Mouse (Mus musculus) neural tube, embryonic 14.5 days (tissue): Measurements from ENCODE around the gene Hmga1. TPM values are rescaled to one million over a fixed set of nuclear protein-coding genes. Genes with fewer than 3 reads are reported as not detected.

ENCODE experiments used
- ATAC-seq: fragments of 200-750 bp; cut with Nextera tagmentation; 2 replicates; pipeline ENCODE4 v1.8.0; 2017; ENCODE audit warnings: low read depth, mild to moderate bottlenecking, moderate TSS enrichment, moderate library complexity
- H3K27ac ChIP-seq: fragments of 300-500 bp; sonication (generic); 2 replicates; pipeline ENCODE4 v1.5.1; 2014; ENCODE audit warnings: low read depth, mild to moderate bottlenecking, control low read depth, low read length, moderate library complexity, mixed read lengths
- H3K27me3 ChIP-seq: fragments of 300-500 bp; sonication (generic); 2 replicates; pipeline ENCODE4 v1.6.1; 2014; ENCODE audit warnings: low read length; ENCODE audit not compliant: control insufficient read depth, insufficient read depth
- H3K36me3 ChIP-seq: fragments of 300-500 bp; sonication (generic); 2 replicates; pipeline ENCODE4 v1.6.1; 2014; ENCODE audit warnings: low read length, mixed read lengths; ENCODE audit not compliant: control insufficient read depth, insufficient read depth
- H3K4me1 ChIP-seq: fragments of 300-500 bp; sonication (generic); 2 replicates; pipeline ENCODE4 v1.6.1; 2014; ENCODE audit warnings: low read length; ENCODE audit not compliant: control insufficient read depth, insufficient read depth
- H3K4me2 ChIP-seq: fragments of 300-500 bp; sonication (generic); 2 replicates; pipeline ENCODE4 v1.6.1; 2014; ENCODE audit warnings: mild to moderate bottlenecking, low read depth, low read length, control low read depth
- H3K4me3 ChIP-seq: fragments of 300-500 bp; sonication (generic); 2 replicates; pipeline ENCODE4 v1.5.1; 2014; ENCODE audit warnings: low read depth, low read length, control low read depth, mixed read lengths
- H3K9ac ChIP-seq: fragments of 300-500 bp; sonication (generic); replicated peaks from 2 replicates; pipeline ENCODE4 v1.6.1; 2014; ENCODE audit warnings: low read depth, mild to moderate bottlenecking, control low read depth, low read length, mixed read lengths
- H3K9me3 ChIP-seq: fragments of 300-500 bp; sonication (generic); 2 replicates; pipeline ENCODE4 v1.6.1; 2016; ENCODE audit warnings: low read length; ENCODE audit not compliant: control insufficient read depth
- WGBS: fragments of 180-500 bp; shearing (Covaris S2); extraction: QIAGEN DNeasy Blood & Tissue Kit; methylation state at CpG from one replicate; pipeline ENCODE4 v1.1.7; 2014; 5-methylcytosine and 5-hydroxymethylcytosine counted together
- polyA plus RNA-seq: library from polyadenylated mRNA; unstranded; fragments of >200 nt; fragmentation: Nextera tagmentation; extraction: Ambion mirVana; gene quantifications from 2 replicates; pipeline ENCODE4 v1.2.1, GENCODE M21; 2014

Hmga1 gene
- polyA plus RNA-seq, 1 experiment from 2014 or later: 141 TPM

- Histone ChIP-seq H3K9ac (peak overlapping the region; percentile 73), H3K4me2 (peak overlapping the region; percentile 99), H3K27me3 (peaks cover 15% of the 10 kb centered on the region; the same call in 1 of the 2 replicates), H3K36me3 (no peaks in the 10 kb centered on the region), H3K4me1 (peaks cover 18% of the 10 kb centered on the region; the same call in 1 of the 2 replicates), H3K9me3 (no peaks in the 10 kb centered on the region), H3K4me3 (peak overlapping the region; percentile 57), H3K27ac (no peak overlapping the region)
- WGBS: under 1% methylated on average over 60 of the region's 64 CpGs
- ATAC-seq: peak; percentile 23
Observed at GRCm38 (mm10) chr17:27511865-27512618, 44.3 kb upstream of the Hmga1 start.

GRCm38 (mm10) chr17:27512619-27513161, 43.6 kb upstream of the Hmga1 start:
- H3K4me3 ChIP-seq: peak overlapping the region; percentile 57
- no peaks in the 10 kb centered on the region for H3K36me3 ChIP-seq
- no peak overlapping the region for H3K27ac ChIP-seq
- peak overlapping the region; percentile 73 for H3K9ac ChIP-seq
- H3K4me1 ChIP-seq: peaks cover 18% of the 10 kb centered on the region; the same call in 1 of the 2 replicates
- ATAC-seq: peak; percentile 9; the same call in 1 of the 2 replicates
- 2% methylated on average over 40 of the region's 78 CpGs for WGBS
- H3K4me2 ChIP-seq: peak overlapping the region; percentile 99
- H3K9me3 ChIP-seq: no peaks in the 10 kb centered on the region
- H3K27me3 ChIP-seq: peaks cover 15% of the 10 kb centered on the region; the same call in 1 of the 2 replicates

DNA sequence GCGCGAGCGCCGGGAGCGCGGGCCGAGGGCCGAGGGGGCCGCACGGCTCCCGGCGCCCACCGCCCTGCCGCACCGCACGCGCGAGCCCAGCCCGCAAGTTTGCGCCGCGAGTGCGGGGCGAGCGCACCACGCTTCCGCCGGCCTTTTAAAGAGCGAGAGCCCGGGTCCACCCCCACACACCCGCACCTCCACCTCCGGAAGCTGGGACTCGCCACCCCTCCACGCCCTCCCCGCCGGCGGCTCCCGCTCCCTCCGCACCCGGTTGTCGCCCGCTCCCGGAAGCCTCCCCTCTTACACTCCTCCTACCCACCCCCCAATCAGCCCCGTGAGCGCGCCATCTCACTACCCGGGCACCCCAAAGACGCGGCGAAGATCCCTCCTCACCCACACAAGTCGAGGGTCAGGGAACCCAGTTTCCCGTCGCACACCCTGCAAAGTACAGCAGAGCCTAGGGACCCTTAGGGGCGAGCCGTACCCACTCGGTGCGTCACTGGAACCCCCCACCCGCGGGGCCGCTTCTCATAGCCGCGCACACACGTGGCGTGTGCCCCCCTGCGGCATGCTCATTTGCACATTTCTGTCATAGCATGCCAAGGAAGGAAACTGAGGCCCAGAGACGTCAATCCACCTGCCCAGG, 42.9 kb upstream of the Hmga1 start:
- Histone ChIP-seq H3K9ac (peak overlapping the region; percentile 73), H3K27ac (no peak overlapping the region), H3K4me1 (peaks cover 18% of the 10 kb centered on the region; the same call in 1 of the 2 replicates), H3K4me3 (peak overlapping the region; percentile 57), H3K4me2 (peak overlapping the region; percentile 99), H3K36me3 (no peaks in the 10 kb centered on the region), H3K27me3 (peaks cover 15% of the 10 kb centered on the region; the same call in 1 of the 2 replicates), H3K9me3 (no peaks in the 10 kb centered on the region)
- ATAC-seq: peak; percentile 29; the same call in 1 of the 2 replicates
- under 1% methylated on average over 54 of the region's 66 CpGs for WGBS

DNA sequence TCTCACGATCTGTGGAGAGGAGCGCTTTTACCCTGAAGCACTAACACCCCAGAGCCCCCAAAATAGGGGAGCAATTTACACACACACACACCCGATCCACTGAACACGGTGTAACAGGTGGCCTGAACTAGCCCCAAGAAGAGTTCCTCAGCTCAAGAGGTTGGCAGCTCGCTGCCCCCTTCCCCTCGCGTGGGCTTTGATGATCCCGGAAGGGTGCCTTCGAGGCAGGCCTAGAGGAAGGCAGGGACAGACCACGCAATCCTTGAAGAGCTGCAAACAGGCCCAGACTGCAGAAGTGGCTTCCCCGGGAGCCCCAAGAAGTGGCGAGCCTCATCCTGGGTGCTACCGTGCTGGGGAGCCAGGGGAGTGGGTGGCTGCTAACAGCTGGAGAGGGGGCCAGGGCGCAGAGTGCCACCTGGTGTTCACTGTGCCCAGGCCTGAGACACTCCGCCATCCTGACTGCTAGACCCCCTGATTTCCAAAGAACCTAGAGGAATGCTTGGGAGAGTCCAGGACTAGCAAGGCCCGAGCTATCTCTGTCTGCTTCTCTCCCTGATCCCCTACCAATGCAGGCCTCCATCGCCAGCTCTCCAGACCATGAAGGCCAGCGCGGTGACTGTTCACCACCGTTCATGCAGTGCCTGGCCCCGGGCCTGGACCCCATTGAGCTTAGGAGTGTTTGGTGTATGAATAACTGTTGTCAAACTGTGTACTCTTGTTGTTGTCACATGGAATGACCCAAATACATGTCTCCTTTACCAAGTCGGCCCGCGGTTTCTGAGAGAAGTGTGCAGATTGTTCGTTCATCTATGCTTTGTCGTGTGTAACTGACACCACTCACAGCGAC, 42.2 kb upstream of the Hmga1 start:
- H3K4me1 ChIP-seq: peaks cover 19% of the 10 kb centered on the region; the same call in 1 of the 2 replicates
- peak; percentile 18; the same call in 1 of the 2 replicates for ATAC-seq

GRCm38 (mm10) chr17:27518296-27518695, 38.0 kb upstream of the Hmga1 start:
- H3K27ac ChIP-seq: no peak overlapping the region
- H3K36me3 ChIP-seq: no peaks in the 10 kb centered on the region
- H3K4me1 ChIP-seq: peaks cover 12% of the 10 kb centered on the region; the same call in 1 of the 2 replicates
- H3K9me3 ChIP-seq: no peaks in the 10 kb centered on the region
- ATAC-seq: no peak
- WGBS: 19% methylated on average over 8 of the region's 9 CpGs
- no peak overlapping the region for H3K9ac ChIP-seq
- H3K4me3 ChIP-seq: no peak overlapping the region
- no peak overlapping the region for H3K4me2 ChIP-seq
- peaks cover 7% of the 10 kb centered on the region; the same call in 1 of the 2 replicates for H3K27me3 ChIP-seq

More for the DNA sequence above, 42.2 kb upstream of the Hmga1 start:
- Histone ChIP-seq H3K36me3 (no peaks in the 10 kb centered on the region), H3K27me3 (peaks cover 15% of the 10 kb centered on the region; the same call in 1 of the 2 replicates), H3K9ac (0 out of 2 replicates have a peak overlapping the region, but pooled peaks have one; percentile 73), H3K4me2 (peak overlapping the region; percentile 99), H3K27ac (no peak overlapping the region), H3K9me3 (no peaks in the 10 kb centered on the region), H3K4me3 (peak overlapping the region; percentile 57)
- WGBS: 31% methylated on average over 27 of the region's 27 CpGs

- Histone ChIP-seq H3K9ac (no peak overlapping the region), H3K27me3 (peaks cover 7% of the 10 kb centered on the region; the same call in 1 of the 2 replicates), H3K4me1 (peaks cover 7% of the 10 kb centered on the region; the same call in 1 of the 2 replicates), H3K36me3 (no peaks in the 10 kb centered on the region), H3K27ac (no peak overlapping the region), H3K9me3 (no peaks in the 10 kb centered on the region), H3K4me3 (no peak overlapping the region), H3K4me2 (no peak overlapping the region)
- no peak for ATAC-seq
- WGBS: 26% methylated on average over 15 of the region's 15 CpGs
Observed at GRCm38 (mm10) chr17:27518700-27519595, 37.3 kb upstream of the Hmga1 start.

DNA sequence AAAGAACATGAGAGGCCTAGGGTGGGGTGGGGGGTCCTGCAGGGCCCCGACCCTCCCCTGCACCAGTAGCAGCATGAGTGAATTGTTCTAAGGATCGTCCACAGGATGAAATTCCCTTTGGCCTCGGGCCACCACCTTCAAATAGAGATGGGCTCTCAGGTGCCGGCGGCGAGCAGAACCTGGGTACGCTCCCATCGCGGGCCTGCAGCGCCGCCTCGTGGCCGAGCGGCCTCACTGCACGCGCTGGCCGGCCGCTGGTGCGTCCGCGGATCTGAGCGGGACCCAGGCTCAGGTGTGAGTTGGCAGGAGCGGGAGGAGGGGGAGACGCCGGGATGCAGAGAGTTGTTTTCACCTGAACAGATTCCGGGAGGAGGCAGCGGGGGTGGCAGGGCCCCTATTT, 35.7 kb upstream of the Hmga1 start:
- no peaks in the 10 kb centered on the region for H3K9me3 ChIP-seq

More for the DNA sequence above, 35.7 kb upstream of the Hmga1 start:
- 0 out of 2 replicates have a peak overlapping the region, but pooled peaks have one; percentile 21 for H3K9ac ChIP-seq
- H3K4me1 ChIP-seq: peaks cover 4% of the 10 kb centered on the region; the same call in 1 of the 2 replicates
- H3K27ac ChIP-seq: no peak overlapping the region
- no peak overlapping the region for H3K4me3 ChIP-seq
- 2% methylated on average over 27 of the region's 27 CpGs for WGBS
- peaks cover 3% of the 10 kb centered on the region; the same call in 1 of the 2 replicates for H3K27me3 ChIP-seq
- peak overlapping the region; percentile 30; the same call in 1 of the 2 replicates for H3K4me2 ChIP-seq
- ATAC-seq: peak; percentile 69
- H3K36me3 ChIP-seq: no peaks in the 10 kb centered on the region
